Mouse (Mus musculus): Measurements from ENCODE around the gene Slc39a5.

Gene Slc39a5

GRCm38 (mm10) chr10:128376455-128377211 lies 24.4 kb downstream of the Slc39a5 start, which contains the start of gene Ankrd52:
Gene Ankrd52 (plus strand): TSS chr10:128377115.
- peak in 1 of 2 experiments; percentile 81 for DNase-seq (ENCODE audit: low spot score in 2 of 2)

GRCm38 (mm10) chr10:128376099-128376454 lies 25.0 kb downstream of the Slc39a5 start:
- DNase-seq (ENCODE audit: low spot score in 2 of 2), result no peak

- DNase-seq (ENCODE audit: low spot score in 2 of 2), result no peak
Observed at GRCm38 (mm10) chr10:128374393-128374792, 26.6 kb downstream of the Slc39a5 start.

GRCm38 (mm10) chr10:128372989-128373748 lies 27.9 kb downstream of the Slc39a5 start:
- no peak for DNase-seq (ENCODE audit: low spot score in 2 of 2)

- no peak for DNase-seq (ENCODE audit: low spot score in 2 of 2)
Observed at GRCm38 (mm10) chr10:128372142-128372541, 28.9 kb downstream of the Slc39a5 start.

- no peak for DNase-seq (ENCODE audit: low spot score in 2 of 2)
Observed at GRCm38 (mm10) chr10:128370601-128371000, 30.4 kb downstream of the Slc39a5 start.

GRCm38 (mm10) chr10:128370021-128370420 lies 31.0 kb downstream of the Slc39a5 start:
- no peak for DNase-seq (ENCODE audit: low spot score in 2 of 2)

- no peak for DNase-seq (ENCODE audit: low spot score in 2 of 2)
Observed at GRCm38 (mm10) chr10:128369599-128369998, 31.4 kb downstream of the Slc39a5 start.

- no peak for DNase-seq (ENCODE audit: low spot score in 2 of 2)
Observed at GRCm38 (mm10) chr10:128369218-128369543, 31.8 kb downstream of the Slc39a5 start.

- peak; percentile 90 to 92 for DNase-seq (ENCODE audit: low spot score in 2 of 2)
Observed at GRCm38 (mm10) chr10:128368402-128369217, 32.4 kb downstream of the Slc39a5 start, which contains the start of gene Coq10a. Gene Coq10a (minus strand): TSS chr10:128368997.

- DNase-seq (ENCODE audit: low spot score in 2 of 2), result no peak
Observed at GRCm38 (mm10) chr10:128367899-128368401, 33.1 kb downstream of the Slc39a5 start.

- no peak for DNase-seq (ENCODE audit: low spot score in 2 of 2)
Observed at GRCm38 (mm10) chr10:128362568-128362967, 38.5 kb downstream of the Slc39a5 start.

GRCm38 (mm10) chr10:128361836-128362235 lies 39.2 kb downstream of the Slc39a5 start:
- no peak for DNase-seq (ENCODE audit: low spot score in 2 of 2)

- no peak for DNase-seq (ENCODE audit: low spot score in 2 of 2)
Observed at GRCm38 (mm10) chr10:128359226-128359625, 41.8 kb downstream of the Slc39a5 start.

- DNase-seq (ENCODE audit: low spot score in 2 of 2), result no peak
Observed at GRCm38 (mm10) chr10:128358796-128359195, 42.2 kb downstream of the Slc39a5 start.

GRCm38 (mm10) chr10:128347541-128347940 lies 53.5 kb downstream of the Slc39a5 start:
- DNase-seq (ENCODE audit: low spot score in 2 of 2), result no peak
